Mouse (Mus musculus) monocyte, adult 2 months (primary cell): ENCODE measurements around the gene Agtr1b.

ENCODE experiments used
- DNase-seq, 2 experiments: peaks; one replicate each; pipeline ENCODE4 v3.0.0; 2022; ENCODE audit warnings: low spot score in 2 of 2, low read depth in 1 of 2

The Agtr1b gene

GRCm38 (mm10) chr3:20366558-20367522 is at the start of gene Agtr1b:
Gene Agtr1b, minus strand, starts transcription at chr3:20367177.
- DNase-seq = no peak

DNA sequence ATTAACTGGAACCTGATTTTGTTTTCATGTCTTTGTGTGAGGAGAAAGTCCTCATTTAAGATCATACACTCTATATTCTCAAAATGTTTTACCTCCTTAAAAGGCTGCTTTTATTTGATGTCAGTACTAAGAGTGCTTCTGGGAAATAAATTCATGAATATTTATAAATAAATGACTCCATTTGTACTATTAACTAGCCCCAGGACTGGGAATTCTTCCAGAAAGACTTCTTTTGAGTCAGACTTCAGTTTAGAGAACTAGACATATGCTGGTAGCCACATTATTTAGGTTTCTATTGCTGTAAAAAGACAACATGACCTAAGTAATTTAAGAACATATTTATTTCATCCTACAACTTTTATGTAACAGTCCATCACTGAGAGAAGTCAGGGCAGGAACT is 13.4 kb downstream of the Agtr1b start:
- no peak for DNase-seq

GRCm38 (mm10) chr3:20348206-20348605 is 18.8 kb downstream of the Agtr1b start:
- no peak for DNase-seq

DNA sequence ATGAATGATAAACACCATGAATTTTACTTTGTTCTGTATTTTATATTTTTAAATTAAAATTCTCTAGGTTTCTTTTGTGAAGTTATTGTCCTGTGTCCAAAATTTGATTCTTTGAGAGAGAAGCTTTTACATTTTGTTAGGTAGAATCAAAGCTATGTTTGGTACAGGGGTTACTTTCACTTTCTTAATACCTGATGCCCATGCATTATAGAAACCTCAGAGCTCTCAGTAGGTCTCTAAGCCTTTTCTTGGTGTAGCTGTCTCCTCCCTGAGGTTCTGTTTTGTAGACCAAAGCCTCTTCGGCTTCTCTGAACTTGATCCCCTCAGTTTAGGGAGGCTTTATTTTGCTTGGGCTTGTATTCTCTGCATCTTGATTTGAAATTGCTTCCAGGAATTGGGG is 26.6 kb downstream of the Agtr1b start:
- no peak for DNase-seq

- no peak for DNase-seq
These were observed 32.3 kb downstream of the Agtr1b start for GRCm38 (mm10) chr3:20334681-20335080.

GRCm38 (mm10) chr3:20317233-20317632 is 49.7 kb downstream of the Agtr1b start:
- no peak for DNase-seq

GRCm38 (mm10) chr3:20309142-20309541 is 57.8 kb downstream of the Agtr1b start:
- no peak for DNase-seq

DNA sequence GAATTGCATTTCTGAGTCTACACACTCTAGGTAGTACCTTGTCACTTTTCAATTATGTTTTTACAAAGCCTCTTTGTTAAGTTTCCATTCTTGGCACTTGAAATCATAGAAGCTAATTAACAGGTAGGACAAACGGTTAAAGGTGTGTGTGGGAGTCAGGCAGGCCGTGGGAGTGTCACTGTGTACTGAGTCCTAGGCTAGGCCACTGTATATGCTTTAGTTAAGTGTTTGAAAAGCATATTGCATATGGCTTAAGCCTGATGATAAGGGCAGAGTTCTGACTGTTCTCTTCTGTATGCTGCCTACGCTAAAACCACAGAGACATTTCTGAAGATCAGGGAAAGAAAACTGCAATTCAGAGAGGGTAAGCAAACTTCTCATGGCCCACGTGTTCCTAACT is 59.7 kb downstream of the Agtr1b start:
- DNase-seq = no peak

DNA sequence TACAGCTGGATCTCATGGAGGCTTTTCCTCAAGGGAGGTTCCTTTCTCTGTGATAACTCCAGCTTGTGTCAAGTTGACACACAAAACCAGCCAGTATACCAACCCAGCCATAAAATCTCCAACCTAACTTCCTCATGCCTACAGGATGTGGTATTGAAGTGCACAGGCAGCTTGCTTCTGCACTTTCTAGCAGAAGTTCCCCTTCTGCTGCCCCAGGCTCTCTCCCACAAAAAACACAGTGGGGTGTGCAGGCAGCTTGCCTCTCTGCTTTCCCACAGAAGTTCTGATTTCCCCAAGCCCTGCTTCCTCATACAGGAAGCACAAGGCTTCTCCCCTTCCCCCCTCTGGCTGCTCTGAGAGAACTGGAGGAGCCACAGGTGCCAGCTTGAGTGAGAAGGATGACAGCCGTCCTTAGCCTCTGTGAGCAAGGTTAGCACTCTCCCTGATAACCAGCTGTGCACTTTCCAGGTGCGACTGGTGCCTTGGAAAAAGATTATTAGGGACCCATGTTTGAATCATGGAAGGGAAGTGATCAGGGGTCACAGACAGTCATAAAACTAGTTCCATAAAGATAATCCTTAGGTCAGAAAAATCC is 62.1 kb downstream of the Agtr1b start:
- peak; percentile 1 to 16 for DNase-seq

- DNase-seq = no peak
These were observed 71.4 kb downstream of the Agtr1b start for GRCm38 (mm10) chr3:20295546-20295945.

- DNase-seq = no peak
These were observed 72.2 kb downstream of the Agtr1b start for GRCm38 (mm10) chr3:20294542-20295348.

GRCm38 (mm10) chr3:20291370-20291769 is 75.6 kb downstream of the Agtr1b start:
- no peak for DNase-seq

DNA sequence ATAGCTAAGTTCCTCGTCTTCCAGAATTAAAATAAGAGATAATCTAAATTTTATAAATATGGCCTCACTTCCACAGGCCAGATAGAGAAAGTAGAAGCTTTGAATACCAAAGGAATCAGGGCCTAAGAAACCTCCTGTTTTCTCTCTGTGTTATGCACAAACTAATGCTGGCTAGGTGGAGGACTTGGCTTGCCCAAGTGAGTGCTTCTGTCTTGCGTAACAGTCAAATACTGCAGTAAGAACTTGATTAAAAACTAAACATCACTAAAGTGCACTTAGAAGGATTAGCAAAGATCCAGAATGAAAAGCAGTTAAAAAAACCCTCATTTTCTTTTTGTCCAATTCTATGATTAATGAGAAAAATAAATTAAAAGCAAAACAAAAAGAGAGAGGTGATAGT is 78.2 kb downstream of the Agtr1b start:
- DNase-seq = no peak

DNA sequence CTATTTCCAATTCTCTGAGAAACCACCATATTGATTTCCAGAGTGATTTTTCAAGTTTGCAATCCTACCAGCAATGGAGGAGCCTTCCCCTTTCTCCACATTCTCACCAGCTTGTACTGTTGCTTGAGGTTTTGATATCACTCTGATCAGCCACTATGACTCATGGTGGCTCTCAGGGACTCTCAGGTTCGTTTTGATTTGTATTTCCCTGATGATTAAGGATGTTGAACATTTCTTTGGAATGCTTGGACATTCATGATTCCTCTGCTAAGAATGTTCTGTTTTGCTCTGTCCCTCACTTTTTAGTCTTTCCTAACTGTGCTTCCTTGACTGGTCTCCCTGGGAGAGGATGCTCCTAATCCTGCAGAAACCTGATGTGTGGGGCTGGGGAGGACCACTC is 85.2 kb downstream of the Agtr1b start:
- DNase-seq = no peak

GRCm38 (mm10) chr3:20275633-20276032 is 91.3 kb downstream of the Agtr1b start, which contains the start of gene Cpb1:
Gene Cpb1, minus strand, starts transcription at chr3:20275733.
- no peak for DNase-seq
